Mouse (Mus musculus) intestine, embryonic 15.5 days (tissue): ENCODE data around the gene Gm29094. TPM values are rescaled to one million over a fixed set of nuclear protein-coding genes. Genes with fewer than 3 reads are reported as not detected.
"Not testable (repeated sequence)": the region's sequence is repeated elsewhere in the genome, so short reads cannot be mapped to it uniquely, and the experiment has no call there.

Experiments
- ATAC-seq: fragments of 200-750 bp; cut with Nextera tagmentation; 2 replicates; pipeline ENCODE4 v1.8.0; 2017; ENCODE audit warnings: moderate TSS enrichment, moderate library complexity
- H3K27ac ChIP-seq: fragments of 300-500 bp; sonication (generic); 2 replicates; pipeline ENCODE4 v1.5.1; 2015; ENCODE audit warnings: mild to moderate bottlenecking, inconsistent platforms
- H3K27me3 ChIP-seq: fragments of 300-500 bp; sonication (generic); replicated peaks from 2 replicates; pipeline ENCODE4 v1.6.1; 2015; ENCODE audit warnings: inconsistent platforms
- H3K36me3 ChIP-seq: fragments of 300-500 bp; sonication (generic); 2 replicates; pipeline ENCODE4 v1.6.1; 2015; ENCODE audit warnings: inconsistent platforms
- H3K4me1 ChIP-seq: fragments of 300-500 bp; sonication (generic); replicated peaks from 2 replicates; pipeline ENCODE4 v1.6.1; 2015; ENCODE audit warnings: inconsistent platforms
- H3K4me2 ChIP-seq: fragments of 300-500 bp; sonication (generic); replicated peaks from 2 replicates; pipeline ENCODE4 v1.6.1; 2015; ENCODE audit warnings: mild to moderate bottlenecking, inconsistent platforms
- H3K4me3 ChIP-seq: fragments of 300-500 bp; sonication (generic); replicated peaks from 2 replicates; pipeline ENCODE4 v1.5.1; 2015; ENCODE audit warnings: inconsistent platforms
- H3K9ac ChIP-seq: fragments of 300-500 bp; sonication (generic); 2 replicates; pipeline ENCODE4 v1.6.1; 2015; ENCODE audit warnings: inconsistent platforms
- H3K9me3 ChIP-seq: fragments of 300-500 bp; sonication (generic); 2 replicates; pipeline ENCODE4 v1.6.1; 2016; ENCODE audit warnings: inconsistent platforms
- WGBS: fragments of 180-500 bp; shearing (Covaris S2); methylation state at CpG from one replicate; pipeline ENCODE4 v1.1.7; 2015; 5-methylcytosine and 5-hydroxymethylcytosine counted together
- polyA plus RNA-seq: library from polyadenylated mRNA; unstranded; fragments of >200 nt; fragmentation: Nextera tagmentation; extraction: Ambion mirVana; gene quantifications from 2 replicates; pipeline ENCODE4 v1.2.1, GENCODE M21; 2015

Gene Gm29094
- polyA plus RNA-seq: 1.1 and 1.8 TPM in 2 replicates

DNA sequence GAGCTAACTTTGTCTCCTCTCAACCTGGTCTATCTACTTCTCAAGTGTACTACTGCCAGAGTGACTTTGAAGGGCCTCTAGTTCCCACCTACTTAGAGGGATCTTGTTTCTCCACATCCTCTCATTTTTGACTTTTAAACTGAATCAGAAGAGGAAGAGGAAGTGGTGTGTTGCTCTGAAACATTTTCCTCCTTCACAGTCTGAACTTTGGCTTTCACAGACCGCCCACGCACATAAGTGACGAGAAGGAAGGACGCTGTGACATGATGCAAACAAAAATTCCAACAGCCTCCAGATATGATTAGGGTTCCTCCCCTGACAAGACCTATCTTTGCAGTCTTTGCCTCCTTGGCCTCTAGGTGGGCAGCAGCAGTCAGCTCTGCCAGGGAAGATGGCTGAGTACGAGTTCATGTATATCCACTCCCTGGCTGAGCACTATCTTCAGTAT is at the start of gene Gm29094, which contains the start of gene Bcl2a1b:
Gene Gm29094 (plus strand): TSS at position 411 of the 448 bp plus-strand sequence.
Gene Bcl2a1b (plus strand): TSS at position 241 of the 448 bp plus-strand sequence.
- WGBS: 77% methylated on average over 5 of the region's 5 CpGs
- ATAC-seq, H3K27ac ChIP-seq, H3K4me2 ChIP-seq, H3K4me1 ChIP-seq, H3K27me3 ChIP-seq, H3K9ac ChIP-seq, H3K36me3 ChIP-seq, H3K4me3 ChIP-seq, H3K9me3 ChIP-seq: not testable (repeated sequence)

GRCm38 (mm10) chr9:89172539-89172938 is 26.6 kb upstream of the Gm29094 start:
- not testable (repeated sequence) for H3K36me3 ChIP-seq, H3K27ac ChIP-seq, H3K9ac ChIP-seq, H3K9me3 ChIP-seq, H3K4me3 ChIP-seq, ATAC-seq, H3K27me3 ChIP-seq, H3K4me2 ChIP-seq, H3K4me1 ChIP-seq

- not testable (repeated sequence) for H3K27ac ChIP-seq, H3K4me1 ChIP-seq, H3K9me3 ChIP-seq, H3K9ac ChIP-seq, H3K4me3 ChIP-seq, H3K36me3 ChIP-seq, ATAC-seq, H3K4me2 ChIP-seq, H3K27me3 ChIP-seq
- WGBS: 30% methylated on average over 3 of the region's 3 CpGs
Observed at GRCm38 (mm10) chr9:89178833-89179232, 20.3 kb upstream of the Gm29094 start.

GRCm38 (mm10) chr9:89179469-89179868 is 19.7 kb upstream of the Gm29094 start:
- not testable (repeated sequence) for H3K27me3 ChIP-seq, H3K4me2 ChIP-seq, ATAC-seq, H3K9me3 ChIP-seq, H3K4me1 ChIP-seq, H3K9ac ChIP-seq, H3K36me3 ChIP-seq, H3K4me3 ChIP-seq, H3K27ac ChIP-seq
- WGBS: 77% methylated on average over 3 of the region's 4 CpGs

- WGBS: 81% methylated on average over 15 of the region's 15 CpGs
- H3K9ac ChIP-seq, H3K27ac ChIP-seq: not testable (repeated sequence)
Observed at GRCm38 (mm10) chr9:89187006-89187405, 12.2 kb upstream of the Gm29094 start.

DNA sequence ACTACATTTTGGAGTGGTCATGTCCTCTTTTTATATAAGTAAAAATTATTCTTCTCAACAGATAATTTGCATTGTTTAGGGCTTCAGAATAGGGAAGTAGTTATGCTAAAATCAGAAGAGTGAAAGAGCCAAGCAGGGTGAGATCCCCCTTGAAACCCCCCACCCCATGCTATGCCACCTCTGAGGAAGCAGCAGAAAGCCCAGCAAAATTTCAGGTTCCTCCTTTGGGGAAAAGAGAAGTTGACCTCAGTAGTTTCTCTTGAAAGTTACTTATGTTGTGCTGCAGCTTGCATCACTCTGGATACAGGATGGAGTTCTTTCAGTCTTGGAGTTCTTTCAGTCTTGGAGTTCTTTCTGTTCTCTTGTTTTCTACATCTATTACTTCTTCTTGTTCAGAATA is 3.7 kb upstream of the Gm29094 start:
- not testable (repeated sequence) for H3K4me1 ChIP-seq, ATAC-seq, H3K9ac ChIP-seq, H3K4me3 ChIP-seq, H3K36me3 ChIP-seq, H3K27me3 ChIP-seq, H3K27ac ChIP-seq, H3K4me2 ChIP-seq, H3K9me3 ChIP-seq

More at GRCm38 (mm10) chr9:89187006-89187405, 12.2 kb upstream of the Gm29094 start:
- not testable (repeated sequence) for H3K27me3 ChIP-seq, H3K4me2 ChIP-seq, H3K4me3 ChIP-seq, ATAC-seq, H3K9me3 ChIP-seq, H3K4me1 ChIP-seq, H3K36me3 ChIP-seq

GRCm38 (mm10) chr9:89197509-89197908 is 1.7 kb upstream of the Gm29094 start:
- not testable (repeated sequence) for H3K9me3 ChIP-seq, H3K4me3 ChIP-seq, H3K4me1 ChIP-seq, H3K4me2 ChIP-seq, H3K27ac ChIP-seq, H3K9ac ChIP-seq, H3K36me3 ChIP-seq, H3K27me3 ChIP-seq
- peak; percentile 85 for ATAC-seq
- 44% methylated on average over 1 of the region's 1 CpGs for WGBS

- not testable (repeated sequence) for H3K27ac ChIP-seq, H3K4me3 ChIP-seq, H3K9me3 ChIP-seq, H3K9ac ChIP-seq, H3K27me3 ChIP-seq, ATAC-seq, H3K4me2 ChIP-seq, H3K4me1 ChIP-seq, H3K36me3 ChIP-seq
- 81% methylated on average over 3 of the region's 3 CpGs for WGBS
Observed at GRCm38 (mm10) chr9:89198349-89198748, 830 bp upstream of the Gm29094 start.

DNA sequence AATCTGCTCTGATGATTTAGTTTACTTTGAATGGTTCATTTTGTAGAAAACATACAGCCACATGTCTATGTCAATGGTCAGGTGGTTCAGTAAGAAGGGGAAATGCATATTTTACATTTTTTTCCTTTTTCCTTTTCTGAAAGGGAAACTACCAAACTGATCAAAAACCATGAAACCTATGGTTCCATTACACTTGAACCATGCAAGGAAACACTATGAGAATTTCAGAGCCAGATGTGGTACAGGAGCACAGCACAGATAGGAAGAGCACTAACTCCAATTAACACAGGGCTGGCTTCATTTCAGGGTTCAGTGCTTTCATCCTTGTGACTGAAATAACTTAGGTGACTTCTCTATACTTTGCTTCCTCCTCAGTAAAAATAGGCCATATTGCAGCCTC is 3.1 kb downstream of the Gm29094 start:
- not testable (repeated sequence) for H3K36me3 ChIP-seq, H3K4me2 ChIP-seq, ATAC-seq, H3K4me3 ChIP-seq, H3K27me3 ChIP-seq, H3K9ac ChIP-seq, H3K9me3 ChIP-seq, H3K27ac ChIP-seq, H3K4me1 ChIP-seq

- not testable (repeated sequence) for H3K9ac ChIP-seq, H3K36me3 ChIP-seq, H3K27ac ChIP-seq, H3K27me3 ChIP-seq, ATAC-seq, H3K4me3 ChIP-seq, H3K4me2 ChIP-seq, H3K4me1 ChIP-seq, H3K9me3 ChIP-seq
- 65% methylated on average over 1 of the region's 1 CpGs for WGBS
Observed at GRCm38 (mm10) chr9:89208939-89209338, 9.8 kb downstream of the Gm29094 start.

DNA sequence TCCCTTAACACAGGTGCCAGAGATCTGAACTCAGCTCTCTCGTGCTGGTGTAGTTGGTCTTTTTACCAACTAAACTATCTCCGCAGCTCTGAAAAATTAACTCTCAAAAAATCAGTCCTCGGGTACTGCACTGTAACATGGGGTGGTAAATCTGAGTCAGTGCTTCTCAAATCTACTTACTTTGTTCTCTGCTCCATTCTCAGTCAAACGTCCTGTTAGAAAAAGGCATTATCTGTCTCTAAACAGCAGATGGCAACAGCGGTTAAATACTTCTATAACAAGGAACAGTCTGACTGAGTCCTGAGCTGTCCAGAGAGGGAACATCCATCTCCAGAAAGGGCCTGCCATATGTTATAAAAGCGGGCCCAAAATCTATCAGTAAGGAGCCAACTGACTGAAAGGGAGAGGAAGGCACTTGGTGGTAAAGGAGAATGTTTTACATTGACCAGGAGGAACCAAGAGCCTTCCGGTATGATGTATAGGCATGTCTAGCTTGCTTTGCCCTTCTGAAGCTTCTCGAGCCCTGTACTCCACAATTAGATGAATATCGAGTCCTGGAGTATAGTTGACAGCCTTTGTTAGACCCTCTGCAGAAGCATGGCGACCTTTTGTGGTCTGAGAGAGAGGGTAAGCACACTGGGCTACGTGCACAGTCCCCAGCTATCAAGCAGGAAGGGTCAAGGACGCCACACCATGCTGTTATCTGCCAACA is 11.3 kb downstream of the Gm29094 start, which contains the start of gene Mthfs:
Gene Mthfs (plus strand): TSS at position 324 of the 712 bp plus-strand sequence.
- H3K9me3 ChIP-seq, H3K36me3 ChIP-seq, H3K27me3 ChIP-seq, H3K4me1 ChIP-seq, H3K9ac ChIP-seq: not testable (repeated sequence)
- H3K4me2 ChIP-seq: peak within 1 kb of the TSS; percentile 50
- ATAC-seq: peak; percentile 58
- 20% methylated on average over 9 of the region's 12 CpGs for WGBS
- peak within 1 kb of the TSS; percentile 22 for H3K4me3 ChIP-seq
- peak within 1 kb of the TSS; percentile 75 for H3K27ac ChIP-seq

DNA sequence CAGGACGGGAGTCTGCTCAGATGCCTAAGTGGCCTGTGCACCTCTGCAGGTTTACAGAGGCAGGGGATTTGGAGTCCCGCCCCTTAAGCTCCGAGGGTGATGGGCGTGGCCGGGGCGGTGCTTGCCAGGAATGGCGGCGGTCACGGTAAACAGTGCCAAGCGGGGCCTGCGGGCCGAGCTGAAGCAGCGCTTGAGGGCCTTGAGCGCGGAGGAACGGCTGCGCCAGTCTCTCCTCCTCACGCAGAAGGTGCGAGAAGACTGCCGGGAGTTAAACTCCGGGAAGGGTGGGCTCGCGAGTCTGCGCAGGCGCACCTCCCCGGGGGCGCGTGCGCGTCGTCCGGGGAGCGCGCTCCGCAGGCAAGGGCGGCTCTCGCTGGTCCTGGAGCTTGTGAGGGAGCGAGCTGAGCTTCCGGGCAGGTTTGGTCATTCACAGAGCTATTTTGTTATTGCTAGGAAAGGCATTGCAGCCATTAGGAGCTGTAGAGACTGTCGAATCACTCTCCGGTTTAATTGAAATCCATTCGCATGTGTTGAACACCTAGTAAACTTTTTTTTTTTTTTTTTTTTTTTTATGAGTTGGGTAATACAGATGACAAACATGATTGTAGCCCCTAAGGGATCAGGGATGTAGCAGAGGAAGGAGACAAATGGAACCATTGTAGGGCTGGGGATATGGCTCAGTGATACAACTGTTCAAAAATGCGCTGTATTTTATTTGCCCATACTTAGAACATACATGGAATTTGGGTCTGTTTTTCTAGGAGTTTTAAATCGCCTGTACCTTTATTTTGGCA is 12.1 kb downstream of the Gm29094 start:
- not testable (repeated sequence) for H3K9ac ChIP-seq, H3K36me3 ChIP-seq, H3K4me1 ChIP-seq, H3K9me3 ChIP-seq, H3K27me3 ChIP-seq
- Histone ChIP-seq H3K27ac (peak overlapping the region; percentile 75), H3K4me2 (peak overlapping the region; percentile 49), H3K4me3 (peak overlapping the region; percentile 22; the same call in 1 of the 2 replicates)
- ATAC-seq: peak; percentile 98
- 7% methylated on average over 8 of the region's 44 CpGs for WGBS

DNA sequence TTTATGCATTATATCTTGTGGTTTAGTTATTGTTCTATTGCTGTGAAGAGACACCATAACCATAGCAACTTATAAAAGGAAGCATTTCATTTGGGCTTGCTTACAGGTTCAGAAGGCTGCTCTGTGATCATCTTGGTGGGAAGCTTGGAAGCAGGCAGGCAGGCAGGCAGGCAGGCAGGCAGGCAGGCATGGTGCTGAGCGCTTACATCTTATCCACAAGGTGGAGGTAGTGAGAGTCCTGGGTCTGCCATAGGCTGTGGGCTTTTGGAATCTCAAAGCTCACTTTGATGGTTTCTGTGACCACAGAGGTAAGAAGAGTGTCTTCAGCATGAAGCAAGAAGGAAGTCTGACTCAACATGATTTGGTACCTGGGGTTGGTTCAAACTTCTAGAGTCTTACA is 13.2 kb downstream of the Gm29094 start:
- not testable (repeated sequence) for H3K9ac ChIP-seq, H3K4me3 ChIP-seq, H3K4me2 ChIP-seq, H3K36me3 ChIP-seq, H3K27ac ChIP-seq, H3K9me3 ChIP-seq, H3K27me3 ChIP-seq, H3K4me1 ChIP-seq
- 36% methylated on average over 1 of the region's 1 CpGs for WGBS
- ATAC-seq: 0 out of 2 replicates have a peak, but pooled peaks have one; percentile 12
